Mouse (Mus musculus) MEL (cell line): Measurements from ENCODE around the gene Cacna1g. TPM values are rescaled to one million over a fixed set of nuclear protein-coding genes. Genes with fewer than 3 reads are reported as not detected.

ENCODE experiments used
- DNase-seq: peaks from one replicate; pipeline ENCODE4 v3.0.0; 2011; ENCODE audit warnings: low read depth, low spot score
- H3K27ac ChIP-seq: 2 replicates; pipeline ENCODE4 v1.5.1; 2012; ENCODE audit warnings: low read depth, mild to moderate bottlenecking, control low read depth, low read length, moderate library complexity; ENCODE audit not compliant: control insufficient read depth
- H3K27me3 ChIP-seq, 2 experiments: fragments of 150-350 bp in 1 of 2; sonication (generic) in 1 of 2; 2 replicates each; pipeline ENCODE4 v1.6.1; 2012; ENCODE audit warnings: low read length in 2 of 2, mild to moderate bottlenecking in 2 of 2, improper control_type of control experiment in 1 of 2, moderate library complexity in 1 of 2; ENCODE audit not compliant: insufficient read depth in 2 of 2, control insufficient read depth in 1 of 2
- H3K36me3 ChIP-seq, 2 experiments: 2 replicates each; pipeline ENCODE4 v1.6.1; 2012 to 2014; ENCODE audit warnings: low read length in 2 of 2, improper control_type of control experiment in 1 of 2, inconsistent platforms in 1 of 2, mild to moderate bottlenecking in 1 of 2; ENCODE audit not compliant: insufficient read depth in 2 of 2, control insufficient read depth in 1 of 2
- H3K4me1 ChIP-seq, 2 experiments: fragments of 150-350 bp in 1 of 2; sonication (generic) in 1 of 2; 2 replicates each; pipeline ENCODE4 v1.6.1; 2012; ENCODE audit warnings: low read length in 2 of 2, improper control_type of control experiment in 1 of 2, mild to moderate bottlenecking in 1 of 2; ENCODE audit not compliant: insufficient read depth in 2 of 2, control insufficient read depth in 1 of 2
- H3K4me3 ChIP-seq, 2 experiments: fragments of 150-350 bp in 1 of 2; sonication (generic) in 1 of 2; 2 replicates each; pipeline ENCODE4 v1.5.1; 2012; ENCODE audit warnings: low read depth in 2 of 2, low read length in 2 of 2, mild to moderate bottlenecking in 2 of 2, moderate library complexity in 2 of 2, control low read depth in 1 of 2, improper control_type of control experiment in 1 of 2; ENCODE audit not compliant: control insufficient read depth in 1 of 2, insufficient read depth in 1 of 2
- H3K79me2 ChIP-seq: 2 replicates; pipeline ENCODE4 v1.6.1; 2012; ENCODE audit warnings: mild to moderate bottlenecking, low read length, moderate library complexity; ENCODE audit not compliant: control insufficient read depth, poor library complexity, insufficient read depth
- H3K9ac ChIP-seq: 2 replicates; pipeline ENCODE4 v1.6.1; 2012; ENCODE audit warnings: low read depth, mild to moderate bottlenecking, control low read depth, low read length, moderate library complexity; ENCODE audit not compliant: control insufficient read depth, poor library complexity, severe bottlenecking
- H3K9me3 ChIP-seq: fragments of 150-350 bp; sonication (generic); replicated peaks from 2 replicates; pipeline ENCODE4 v1.6.1; 2012; ENCODE audit warnings: mild to moderate bottlenecking, low read length, improper control_type of control experiment, moderate library complexity; ENCODE audit not compliant: insufficient read depth
- CHD1 ChIP-seq: IDR thresholded peaks from 2 replicates; pipeline ENCODE4 v1.6.1; 2012; ENCODE audit warnings: low read depth, mild to moderate bottlenecking, inconsistent platforms, low read length, improper control_type of control experiment
- CHD2 ChIP-seq: IDR thresholded peaks from 2 replicates; pipeline ENCODE4 v1.6.1; 2011; ENCODE audit warnings: low read length, improper control_type of control experiment
- CTCF ChIP-seq, 3 experiments: IDR thresholded peaks in 2 of 3; conservative IDR thresholded peaks in 1 of 3; 2 replicates each; pipeline ENCODE4 v1.5.1; 2011 to 2012; ENCODE audit warnings: low read length in 3 of 3, low read depth in 2 of 3, mild to moderate bottlenecking in 2 of 3, improper control_type of control experiment in 1 of 3, inconsistent platforms in 1 of 3, mixed read lengths in 1 of 3, moderate library complexity in 1 of 3; ENCODE audit not compliant: control insufficient read depth in 1 of 3, insufficient read depth in 1 of 3, poor library complexity in 1 of 3, severe bottlenecking in 1 of 3
- GABPA ChIP-seq: IDR thresholded peaks from 2 replicates; pipeline ENCODE4 v1.6.1; 2012; ENCODE audit warnings: low read depth, mild to moderate bottlenecking, inconsistent platforms, low read length, improper control_type of control experiment, moderate library complexity
- HCFC1 ChIP-seq: IDR thresholded peaks from 2 replicates; pipeline ENCODE4 v1.6.1; 2012; ENCODE audit warnings: low read depth, mild to moderate bottlenecking, inconsistent platforms, low read length, improper control_type of control experiment, moderate library complexity
- MAFK ChIP-seq: IDR thresholded peaks from 2 replicates; pipeline ENCODE4 v1.6.1; 2011; ENCODE audit warnings: low read depth, mild to moderate bottlenecking, low read length, improper control_type of control experiment, borderline replicate concordance
- MAX ChIP-seq: IDR thresholded peaks from 2 replicates; pipeline ENCODE4 v1.6.1; 2011; ENCODE audit warnings: low read length, improper control_type of control experiment
- MAZ ChIP-seq: IDR thresholded peaks from 2 replicates; pipeline ENCODE4 v1.6.1; 2012; ENCODE audit warnings: low read depth, mild to moderate bottlenecking, inconsistent platforms, low read length, improper control_type of control experiment
- MYB ChIP-seq: IDR thresholded peaks from 2 replicates; pipeline ENCODE4 v1.6.1; 2011; ENCODE audit warnings: mild to moderate bottlenecking, low read depth, low read length, improper control_type of control experiment
- NELFE ChIP-seq: IDR thresholded peaks from 2 replicates; pipeline ENCODE4 v1.6.1; 2011; ENCODE audit warnings: low read depth, low read length, improper control_type of control experiment
- POLR2AphosphoS2 ChIP-seq: IDR thresholded peaks from 2 replicates; pipeline ENCODE4 v1.6.1; 2011; ENCODE audit warnings: low read length, improper control_type of control experiment
- RCOR1 ChIP-seq: IDR thresholded peaks from 2 replicates; pipeline ENCODE4 v1.6.1; 2012; ENCODE audit warnings: low read depth, mild to moderate bottlenecking, inconsistent platforms, low read length, improper control_type of control experiment
- TBP ChIP-seq: IDR thresholded peaks from 2 replicates; pipeline ENCODE4 v1.8.0; 2011; ENCODE audit warnings: low read depth, low read length, improper control_type of control experiment
- USF1 ChIP-seq: IDR thresholded peaks from 2 replicates; pipeline ENCODE4 v1.6.1; 2014; ENCODE audit warnings: low read depth, mild to moderate bottlenecking, inconsistent platforms, low read length, improper control_type of control experiment, moderate library complexity
- USF2 ChIP-seq, 2 experiments: IDR thresholded peaks; 2 replicates each; pipeline ENCODE4 v1.6.1; 2011 to 2012; ENCODE audit warnings: improper control_type of control experiment in 2 of 2, low read length in 2 of 2, borderline replicate concordance in 1 of 2, inconsistent platforms in 1 of 2, low read depth in 1 of 2, mild to moderate bottlenecking in 1 of 2; ENCODE audit not compliant: insufficient read depth in 1 of 2
- ZKSCAN1 ChIP-seq: IDR thresholded peaks from 2 replicates; pipeline ENCODE4 v1.6.1; 2012; ENCODE audit warnings: low read depth, mild to moderate bottlenecking, inconsistent platforms, low read length, improper control_type of control experiment, moderate library complexity
- ZMIZ1 ChIP-seq: IDR thresholded peaks from 2 replicates; pipeline ENCODE4 v1.6.1; 2012; ENCODE audit warnings: low read depth, mild to moderate bottlenecking, inconsistent platforms, low read length, improper control_type of control experiment, moderate library complexity
- polyA plus RNA-seq, 2 experiments: library from polyadenylated mRNA; stranded (reverse) in 1 of 2; unstranded in 1 of 2; fragments of >175 nt in 1 of 2; fragments of >200 nt in 1 of 2; gene quantifications; 2 replicates each; pipeline versions ENCODE4 v1.2.1 to v1.2.4; 2012; ENCODE audit warnings: low replicate concordance in 2 of 2, low read depth in 1 of 2; ENCODE audit not compliant: insufficient read length in 2 of 2, insufficient read depth in 1 of 2, missing spikeins in 1 of 2
- total RNA-seq: library from RNA; depleted of rRNA; stranded (reverse); fragments of 300-350 nt; gene quantifications from 2 replicates; pipeline ENCODE4 v1.2.3, GENCODE M21; 2012

The Cacna1g gene
- total and polyA plus RNA-seq, 3 experiments = 0.01 to 0.04 TPM; not detected in 1

GRCm38 (mm10) chr11:94369981-94370380 lies 104.0 kb downstream of the Cacna1g start (continued):
- TF ChIP-seq MAX (no peak), TBP (peak; percentile 38; the same call in 1 of the 2 replicates), MAZ (no peak), CTCF (IDR thresholded peaks at IDR 0.05 in 2 of 3, conservative IDR thresholded peaks at IDR 0.05 in 1 of 3; ENCODE audit: control insufficient read depth in 1 of 3, insufficient read depth in 1 of 3, low read depth in 2 of 3, low read length in 3 of 3, poor library complexity in 1 of 3, severe bottlenecking in 1 of 3) (no peak), MAFK (peak; percentile 33; the same call in 1 of the 2 replicates), CHD1 (no peak), POLR2AphosphoS2 (no peak)

GRCm38 (mm10) chr11:94365340-94365739 lies 108.7 kb downstream of the Cacna1g start:
- Histone ChIP-seq H3K79me2 (no peaks in the 10 kb centered on the region), H3K27ac (no peak overlapping the region), H3K9ac (no peak overlapping the region), H3K9me3 (no peaks in the 10 kb centered on the region), H3K4me1 (peaks cover 5 to 9% of the 10 kb centered on the region in 2 experiments), H3K4me3 (no peak overlapping the region), H3K27me3 (peaks cover 2 to 4% of the 10 kb centered on the region in 2 experiments), H3K36me3 (peaks cover 0 to 6% of the 10 kb centered on the region in 2 experiments; a peak in 2 of 4 replicates)
- no peak for TF ChIP-seq USF1
- no peak for TF ChIP-seq MAX
- no peak for TF ChIP-seq CHD2
- no peak for TF ChIP-seq ZMIZ1
- no peak for TF ChIP-seq MAFK
- TF ChIP-seq USF2 (IDR thresholded peaks at IDR 0.05; ENCODE audit: borderline replicate concordance in 1 of 2, insufficient read depth in 1 of 2, low read depth in 1 of 2, low read length in 2 of 2) = no peak
- no peak for TF ChIP-seq HCFC1
- no peak for TF ChIP-seq ZKSCAN1
- TF ChIP-seq CHD1 = no peak
- no peak for TF ChIP-seq MYB
- no peak for TF ChIP-seq TBP
- TF ChIP-seq NELFE = no peak
- no peak for TF ChIP-seq RCOR1
- no peak for DNase-seq

GRCm38 (mm10) chr11:94363690-94364089 lies 110.3 kb downstream of the Cacna1g start:
- no peak for TF ChIP-seq GABPA
- Histone ChIP-seq H3K36me3 (no peaks in the 10 kb centered on the region), H3K79me2 (no peaks in the 10 kb centered on the region), H3K4me1 (no peaks in the 10 kb centered on the region), H3K9me3 (no peaks in the 10 kb centered on the region), H3K27ac (no peak overlapping the region), H3K27me3 (peaks cover 4 to 5% of the 10 kb centered on the region in 2 experiments), H3K4me3 (no peak overlapping the region), H3K9ac (no peak overlapping the region)
- no peak for DNase-seq
